Mouse (Mus musculus) limb, embryonic 12.5 days (tissue): ENCODE measurements around the gene Fgf7. TPM values are rescaled to one million over a fixed set of nuclear protein-coding genes. Genes with fewer than 3 reads are reported as not detected.

Experiments used
- polyA plus RNA-seq: library from polyadenylated mRNA; unstranded; fragments of >200 nt; fragmentation: Nextera tagmentation; extraction: Ambion mirVana; gene quantifications from 2 replicates; pipeline ENCODE4 v1.2.1, GENCODE M21; 2016

Fgf7 gene
- polyA plus RNA-seq, 1 experiment from 2014 or later: 4.0 TPM

Other genes with a start within 250 kb of the Fgf7 start
- 36.7 and 41.7 TPM in 2 replicates for gene Galk2, start 175.5 kb upstream of the Fgf7 start, polyA plus RNA-seq
- gene Cops2, start 175.5 kb upstream of the Fgf7 start, polyA plus RNA-seq: 91.7 and 98.0 TPM in 2 replicates
- gene Fam227b, start 117.3 kb downstream of the Fgf7 start, polyA plus RNA-seq: not detected in 2 replicates
- gene Dtwd1, start 117.5 kb downstream of the Fgf7 start, polyA plus RNA-seq: 25.5 and 25.8 TPM in 2 replicates
- not detected in 2 replicates for gene Gm17555, start 180.4 kb downstream of the Fgf7 start, polyA plus RNA-seq